32 mouse cellular contexts compared by ENCODE assay signal in genomic region chr5:100573256-100573655, GRCm38 (mm10). TPM values are rescaled to one million over a fixed set of nuclear protein-coding genes. Genes with fewer than 3 reads are reported as not detected.
DNase-seq lines count a peak whose midpoint lies in the region; ATAC-seq and TF ChIP-seq lines count a peak whose summit lies in the region.
"Had no signal": no experiment of that assay in that cellular context is flagged by ENCODE, and none has a peak within 500 bp of the region (broad histone marks: within the 10 kb centered on the region; RNA-seq: fewer than 3 reads in every experiment).

No protein-coding gene starts in this region.

- no peaks in the 10 kb centered on the region for H3K9me3 ChIP-seq in heart, embryonic 11.5 days (replicated peaks; ENCODE audit: control insufficient read depth, low read length)
- H3K9me3 ChIP-seq: embryonic facial prominence, embryonic 13.5 days; forebrain, embryonic 10.5 days; forebrain, embryonic 15.5 days; heart, embryonic 13.5 days; midbrain, embryonic 15.5 days; neural tube, embryonic 12.5 days had no signal

- DNase-seq in CD4-positive, CD25-positive, alpha-beta regulatory T cell, adult 2 months (ENCODE audit: low read depth, low spot score) = peak; percentile 27
- peak; percentile 62 to 73 for DNase-seq in natural killer cell, adult 2 months (ENCODE audit: low spot score in 2 of 2)
- DNase-seq in layer of hippocampus, postnatal 36 days = no peak
- DNase-seq in layer of hippocampus, adult 9-10 months (ENCODE audit: low spot score) = no peak
- DNase-seq in heart, adult 2 months = no peak
- DNase-seq: adrenal gland, adult 2 months; adrenal gland, postnatal 36 days; cerebellum, adult 9-10 months; cerebellum, postnatal 36 days; gastrocnemius, postnatal 25 days; heart, adult 18-20 months; heart, postnatal 10 days; kidney, adult 2 months; layer of hippocampus, adult 9-11 months; liver; lung, adult 2 months; lung, postnatal 10 days; right cerebral cortex, adult 18-20 months; right cerebral cortex, postnatal 4 days had no signal

- no peaks in the 10 kb centered on the region for H3K27me3 ChIP-seq in heart, embryonic 11.5 days (ENCODE audit: control insufficient read depth, insufficient read depth, low read length)
- H3K27me3 ChIP-seq in heart, adult 2 months (ENCODE audit: control insufficient read depth, insufficient read depth, low read length) = no peaks in the 10 kb centered on the region
- H3K27me3 ChIP-seq: embryonic facial prominence, embryonic 13.5 days; forebrain, embryonic 15.5 days; heart, embryonic 13.5 days; midbrain, embryonic 15.5 days; neural tube, embryonic 12.5 days; Patski had no signal

- no peak overlapping the region for H3K9ac ChIP-seq in heart, embryonic 11.5 days (ENCODE audit: low read depth, low read length)
- H3K9ac ChIP-seq in heart, adult 2 months (ENCODE audit: low read depth, low read length) = no peak overlapping the region
- H3K9ac ChIP-seq: embryonic facial prominence, embryonic 13.5 days; forebrain, embryonic 15.5 days; heart, embryonic 13.5 days; hindbrain, embryonic 14.5 days; liver, embryonic 14.5 days; midbrain, embryonic 15.5 days; neural tube, embryonic 12.5 days had no signal

- H3K27ac ChIP-seq in heart, embryonic 11.5 days (ENCODE audit: low read depth, low read length) = no peak overlapping the region
- no peak overlapping the region for H3K27ac ChIP-seq in heart, adult 2 months
- H3K27ac ChIP-seq: embryonic facial prominence, embryonic 13.5 days; forebrain, embryonic 10.5 days; forebrain, embryonic 15.5 days; heart, embryonic 13.5 days; hindbrain, embryonic 14.5 days; liver, embryonic 14.5 days; macrophage; midbrain, embryonic 15.5 days; neural tube, embryonic 12.5 days had no signal

- H3K36me3 ChIP-seq in heart, embryonic 11.5 days (ENCODE audit: control insufficient read depth, insufficient read depth, low read length) = no peaks in the 10 kb centered on the region
- no peaks in the 10 kb centered on the region for H3K36me3 ChIP-seq in heart, adult 2 months (ENCODE audit: control insufficient read depth, insufficient read depth, low read length)
- H3K36me3 ChIP-seq: embryonic facial prominence, embryonic 13.5 days; forebrain, embryonic 10.5 days; forebrain, embryonic 15.5 days; heart, embryonic 13.5 days; midbrain, embryonic 15.5 days; neural tube, embryonic 12.5 days had no signal

- TF ChIP-seq CTCF in heart, adult 2 months (IDR thresholded peaks at IDR 0.05) = no peak

- no peak overlapping the region for H3K4me2 ChIP-seq in heart, embryonic 11.5 days
- H3K4me2 ChIP-seq: embryonic facial prominence, embryonic 13.5 days; forebrain, embryonic 15.5 days; heart, embryonic 13.5 days; hindbrain, embryonic 14.5 days; midbrain, embryonic 15.5 days; neural tube, embryonic 12.5 days had no signal

- TF ChIP-seq EP300 in heart, adult 2 months (IDR thresholded peaks at IDR 0.05; ENCODE audit: insufficient read depth, low read depth, low read length) = no peak

- no peak overlapping the region for H3K4me3 ChIP-seq in heart, embryonic 11.5 days (ENCODE audit: low read depth, low read length)
- H3K4me3 ChIP-seq in heart, adult 2 months = no peak overlapping the region
- H3K4me3 ChIP-seq: embryonic facial prominence, embryonic 13.5 days; forebrain, embryonic 10.5 days; forebrain, embryonic 15.5 days; heart, embryonic 13.5 days; midbrain, embryonic 15.5 days; neural tube, embryonic 12.5 days had no signal

- no peak for TF ChIP-seq POLR2A in heart, adult 2 months (IDR thresholded peaks at IDR 0.05; ENCODE audit: insufficient read depth, low read depth, low read length)

- H3K79me2 ChIP-seq in heart, adult 2 months (replicated peaks; ENCODE audit: control insufficient read depth, insufficient read depth, low read length) = no peaks in the 10 kb centered on the region

- peaks cover 12% of the 10 kb centered on the region; the same call in 1 of the 2 replicates for H3K4me1 ChIP-seq in heart, embryonic 11.5 days (ENCODE audit: control insufficient read depth, insufficient read depth, low read length)
- no peaks in the 10 kb centered on the region for H3K4me1 ChIP-seq in heart, adult 2 months (ENCODE audit: control insufficient read depth, insufficient read depth, low read length)
- H3K4me1 ChIP-seq: embryonic facial prominence, embryonic 13.5 days; forebrain, embryonic 15.5 days; midbrain, embryonic 15.5 days; neural tube, embryonic 12.5 days had no signal

- WGBS in heart, embryonic 11.5 days (ENCODE audit: insufficient replicate concordance) = 87% methylated on average over 5 of the region's 5 CpGs
- 94% methylated on average over 5 of the region's 5 CpGs for WGBS in heart, adult 2 months

- intact Hi-C loops in heart, adult 2 months (cut with DNase I) = no loop called here

- ATAC-seq in common myeloid progenitor, adult 5-6 weeks (replicated peaks; ENCODE audit: low read depth, poor library complexity, severe bottlenecking) = peak; percentile 20; the same call in 1 of the 2 replicates
- ATAC-seq in heart, embryonic 11.5 days (replicated peaks; ENCODE audit: insufficient number of reproducible peaks, low FRiP score, low TSS enrichment) = no peak
- ATAC-seq: forebrain, embryonic 15.5 days; midbrain, embryonic 15.5 days; Patski had no signal

RNA-seq across cellular contexts. Expression of gene Plac8, which starts 1.2 kb away (rescaled TPM):
- 1,717 and 2,144 TPM in 2 replicates for total RNA-seq in common myeloid progenitor, adult 5-6 weeks (2017)
- polyA plus RNA-seq in heart, embryonic 11.5 days (2014; fragmentation: Nextera tagmentation; extraction: Ambion mirVana) = 7.1 and 8.2 TPM in 2 replicates
- total RNA-seq in layer of hippocampus, postnatal 36 days (2021) = not detected
- total RNA-seq in heart, adult 2 months (2021) = 1 to 10 TPM; 1.5 to 3.1 TPM
- polyA plus RNA-seq in heart, adult 2 months (2012; rRNA removed) = 3.7 and 8.0 TPM in 2 replicates
- total RNA-seq: left cerebral cortex, postnatal 14 days had no signal

RNA-seq across cellular contexts. Expression of gene Cops4, which starts 55.1 kb away (rescaled TPM):
- 124 and 138 TPM in 2 replicates for total RNA-seq in common myeloid progenitor, adult 5-6 weeks (2017)
- 165 and 180 TPM in 2 replicates for polyA plus RNA-seq in heart, embryonic 11.5 days (2014; fragmentation: Nextera tagmentation; extraction: Ambion mirVana)
- 10 to 100 TPM; 82.2 to 85.0 TPM for total RNA-seq in layer of hippocampus, postnatal 36 days (2021)
- total RNA-seq in heart, adult 2 months (2021) = 10 to 100 TPM; 84.8 to 86.2 TPM
- 37.9 and 57.3 TPM in 2 replicates for polyA plus RNA-seq in heart, adult 2 months (2012; rRNA removed)

Comparison
In these comparisons a context has a peak if more than half of its experiments do, and no peak if none do; other contexts are left out.
1. DNase-seq: peak in CD4-positive, CD25-positive, alpha-beta regulatory T cell, adult 2 months (single experiment) and natural killer cell, adult 2 months (2 of 2); none in layer of hippocampus, postnatal 36 days (0 of 2), layer of hippocampus, adult 9-10 months (single experiment) and heart, adult 2 months (0 of 2).
2. RNA of gene Plac8, which starts 1.2 kb away (total RNA-seq): 1,717 to 2,144 TPM in common myeloid progenitor, adult 5-6 weeks; 1.5 to 3.1 TPM in heart, adult 2 months and not detected in layer of hippocampus, postnatal 36 days; every median in the first group is over 100 times any median in the second.